Mouse (Mus musculus): ENCODE measurements around the gene Scaf4. TPM values are rescaled to one million over a fixed set of nuclear protein-coding genes. Genes with fewer than 3 reads are reported as not detected.
A peak's percentile ranks its signal among the peaks of the same experiment; 100 is the strongest.
"Not testable (repeated sequence)": the region's sequence is repeated elsewhere in the genome, so short reads cannot be mapped to it uniquely, and the experiment has no call there.

Gene Scaf4
- polyA plus RNA-seq, 1 experiment from 2014 or later, result 42.8 TPM

- Histone ChIP-seq H3K9ac (no peak overlapping the region), H3K27me3 (ENCODE audit: insufficient read depth, low read length) (no peaks in the 10 kb centered on the region), H3K4me3 (ENCODE audit: low read depth, low read length) (no peak overlapping the region), H3K36me3 (ENCODE audit: insufficient read depth) (no peaks in the 10 kb centered on the region), H3K9me3 (ENCODE audit: low read depth, low read length) (no peaks in the 10 kb centered on the region), H3K4me1 (ENCODE audit: insufficient read depth) (peaks cover 6% of the 10 kb centered on the region), H3K4me2 (no peak overlapping the region), H3K27ac (ENCODE audit: low read depth) (peak overlapping the region; percentile 48; the same call in 1 of the 2 replicates)
- 49% methylated on average over 4 of the region's 4 CpGs for WGBS
- ATAC-seq (ENCODE audit: insufficient read depth) (no peak), DNase-seq (no peak)
- no peak for TF ChIP-seq CTCF (IDR thresholded peaks at IDR 0.05; ENCODE audit: low read depth)
These were observed 66.4 kb downstream of the Scaf4 start for GRCm38 (mm10) chr16:90217926-90218325.

- Histone ChIP-seq H3K4me2 (no peak overlapping the region), H3K4me3 (ENCODE audit: low read depth, low read length) (no peak overlapping the region), H3K9ac (no peak overlapping the region), H3K9me3 (ENCODE audit: low read depth, low read length) (no peaks in the 10 kb centered on the region), H3K27ac (ENCODE audit: low read depth) (no peak overlapping the region), H3K4me1 (ENCODE audit: insufficient read depth) (peaks cover 2% of the 10 kb centered on the region), H3K27me3 (ENCODE audit: insufficient read depth, low read length) (no peaks in the 10 kb centered on the region), H3K36me3 (ENCODE audit: insufficient read depth) (no peaks in the 10 kb centered on the region)
- TF ChIP-seq CTCF (IDR thresholded peaks at IDR 0.05; ENCODE audit: low read depth), result no peak
- DNase-seq, result peak; percentile 56
- WGBS, result 55% methylated on average over 3 of the region's 3 CpGs
- no peak for ATAC-seq (ENCODE audit: insufficient read depth)
These were observed 66.9 kb downstream of the Scaf4 start for GRCm38 (mm10) chr16:90217356-90217755.

GRCm38 (mm10) chr16:90216414-90216813 lies 67.9 kb downstream of the Scaf4 start:
- ATAC-seq (ENCODE audit: insufficient read depth) (no peak), DNase-seq (no peak)
- TF ChIP-seq CTCF (IDR thresholded peaks at IDR 0.05; ENCODE audit: low read depth), result no peak
- no peak overlapping the region for H3K27ac ChIP-seq (ENCODE audit: low read depth)
- WGBS, result 64% methylated on average over 2 of the region's 2 CpGs
- H3K4me1 ChIP-seq (ENCODE audit: insufficient read depth), result no peaks in the 10 kb centered on the region
- no peaks in the 10 kb centered on the region for H3K27me3 ChIP-seq (ENCODE audit: insufficient read depth, low read length)
- H3K36me3 ChIP-seq (ENCODE audit: insufficient read depth), result no peaks in the 10 kb centered on the region
- H3K9me3 ChIP-seq (ENCODE audit: low read depth, low read length), result no peaks in the 10 kb centered on the region
- H3K9ac ChIP-seq, result no peak overlapping the region
- H3K4me2 ChIP-seq, result no peak overlapping the region
- no peak overlapping the region for H3K4me3 ChIP-seq (ENCODE audit: low read depth, low read length)

GRCm38 (mm10) chr16:90215879-90216278 lies 68.4 kb downstream of the Scaf4 start:
- not testable (repeated sequence) for H3K9ac ChIP-seq; ATAC-seq (ENCODE audit: insufficient read depth); DNase-seq; H3K27ac ChIP-seq (ENCODE audit: low read depth); H3K36me3 ChIP-seq (ENCODE audit: insufficient read depth); H3K9me3 ChIP-seq (ENCODE audit: low read depth, low read length); H3K4me2 ChIP-seq; H3K4me3 ChIP-seq (ENCODE audit: low read depth, low read length); H3K27me3 ChIP-seq (ENCODE audit: insufficient read depth, low read length); H3K4me1 ChIP-seq (ENCODE audit: insufficient read depth)
- 82% methylated on average over 5 of the region's 5 CpGs for WGBS

- DNase-seq, result no peak
- Histone ChIP-seq H3K4me1 (ENCODE audit: insufficient read depth) (no peaks in the 10 kb centered on the region), H3K9ac (no peak overlapping the region), H3K4me2 (no peak overlapping the region), H3K36me3 (ENCODE audit: insufficient read depth) (no peaks in the 10 kb centered on the region), H3K27me3 (ENCODE audit: insufficient read depth, low read length) (no peaks in the 10 kb centered on the region), H3K27ac (ENCODE audit: low read depth) (no peak overlapping the region), H3K9me3 (ENCODE audit: low read depth, low read length) (no peaks in the 10 kb centered on the region), H3K4me3 (ENCODE audit: low read depth, low read length) (no peak overlapping the region)
- TF ChIP-seq CTCF (IDR thresholded peaks at IDR 0.05; ENCODE audit: low read depth), result no peak
- no peak for ATAC-seq (ENCODE audit: insufficient read depth)
- 89% methylated on average over 11 of the region's 11 CpGs for whole genome bisulfite sequencing
These were observed 69.4 kb downstream of the Scaf4 start for GRCm38 (mm10) chr16:90214731-90215565.

GRCm38 (mm10) chr16:90213477-90214339 lies 70.6 kb downstream of the Scaf4 start:
- H3K36me3 ChIP-seq (ENCODE audit: insufficient read depth), result no peaks in the 10 kb centered on the region
- no peak overlapping the region for H3K4me2 ChIP-seq
- no peak overlapping the region for H3K4me3 ChIP-seq (ENCODE audit: low read depth, low read length)
- TF ChIP-seq CTCF (IDR thresholded peaks at IDR 0.05; ENCODE audit: low read depth), result no peak
- ATAC-seq (ENCODE audit: insufficient read depth) (no peak), DNase-seq (no peak)
- no peaks in the 10 kb centered on the region for H3K27me3 ChIP-seq (ENCODE audit: insufficient read depth, low read length)
- 66% methylated on average over 12 of the region's 12 CpGs for WGBS
- no peaks in the 10 kb centered on the region for H3K4me1 ChIP-seq (ENCODE audit: insufficient read depth)
- no peaks in the 10 kb centered on the region for H3K9me3 ChIP-seq (ENCODE audit: low read depth, low read length)
- no peak overlapping the region for H3K9ac ChIP-seq
- H3K27ac ChIP-seq (ENCODE audit: low read depth), result no peak overlapping the region

- Histone ChIP-seq H3K36me3 (ENCODE audit: insufficient read depth) (no peaks in the 10 kb centered on the region), H3K4me3 (ENCODE audit: low read depth, low read length) (no peak overlapping the region), H3K9ac (no peak overlapping the region), H3K9me3 (ENCODE audit: low read depth, low read length) (no peaks in the 10 kb centered on the region), H3K27me3 (ENCODE audit: insufficient read depth, low read length) (no peaks in the 10 kb centered on the region), H3K4me1 (ENCODE audit: insufficient read depth) (no peaks in the 10 kb centered on the region), H3K27ac (ENCODE audit: low read depth) (no peak overlapping the region), H3K4me2 (no peak overlapping the region)
- no peak for ATAC-seq (ENCODE audit: insufficient read depth)
- no peak for TF ChIP-seq CTCF (IDR thresholded peaks at IDR 0.05; ENCODE audit: low read depth)
- DNase-seq, result no peak
- 70% methylated on average over 8 of the region's 8 CpGs for WGBS
These were observed 72.5 kb downstream of the Scaf4 start for GRCm38 (mm10) chr16:90211767-90212166.
